Mouse (Mus musculus) natural killer cell, adult 2 months (primary cell): ENCODE data around the gene Uri1.

Source experiments
- DNase-seq, 2 experiments: peaks; one replicate each; pipeline ENCODE4 v3.0.0; 2022; ENCODE audit warnings: low spot score in 2 of 2

The Uri1 gene

GRCm38 (mm10) chr7:38015356-38015755 lies 8.0 kb downstream of the Uri1 start:
- DNase-seq: no peak

DNA sequence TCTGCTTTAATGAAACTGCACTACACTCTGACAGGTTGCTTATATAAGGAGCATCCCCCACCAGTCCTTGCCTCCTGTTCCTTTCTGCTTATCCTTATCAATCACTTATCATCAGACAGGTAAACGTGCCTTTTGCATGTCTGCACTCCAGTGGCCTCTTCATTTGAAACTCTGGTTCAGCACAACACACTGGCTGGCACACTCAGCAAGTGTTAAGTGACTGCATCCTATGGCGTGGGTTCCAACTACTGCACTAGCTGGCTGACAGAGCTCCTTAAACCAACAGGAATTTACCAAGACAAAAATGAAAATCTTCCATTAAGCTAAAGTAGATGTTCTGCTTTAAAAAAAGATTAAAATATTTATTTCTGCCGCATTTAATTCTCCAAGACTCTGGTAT lies 9.4 kb downstream of the Uri1 start:
- DNase-seq: no peak

DNA sequence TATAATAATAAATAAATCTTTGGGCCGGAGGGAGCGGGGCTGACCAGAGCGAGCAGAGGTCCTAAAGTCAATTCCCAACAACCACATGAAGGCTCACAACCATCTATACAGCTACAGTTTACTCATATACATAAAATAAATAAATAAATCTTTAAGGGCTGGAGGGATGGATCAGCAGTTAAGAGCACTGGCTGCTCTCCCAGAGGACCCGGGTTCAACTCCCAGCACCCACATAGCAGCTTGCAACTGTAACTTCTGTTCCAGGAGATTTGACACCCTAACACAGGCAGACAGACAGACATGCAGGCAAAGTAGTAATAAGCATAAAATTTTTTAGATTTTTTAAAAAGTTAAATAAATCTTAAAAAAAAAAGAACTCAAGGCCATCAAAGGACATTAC lies 10.5 kb downstream of the Uri1 start:
- no peak for DNase-seq

- no peak for DNase-seq
These were observed 15.0 kb downstream of the Uri1 start for GRCm38 (mm10) chr7:38008359-38008758.

- no peak for DNase-seq
These were observed 20.9 kb downstream of the Uri1 start for GRCm38 (mm10) chr7:38002451-38002850.

DNA sequence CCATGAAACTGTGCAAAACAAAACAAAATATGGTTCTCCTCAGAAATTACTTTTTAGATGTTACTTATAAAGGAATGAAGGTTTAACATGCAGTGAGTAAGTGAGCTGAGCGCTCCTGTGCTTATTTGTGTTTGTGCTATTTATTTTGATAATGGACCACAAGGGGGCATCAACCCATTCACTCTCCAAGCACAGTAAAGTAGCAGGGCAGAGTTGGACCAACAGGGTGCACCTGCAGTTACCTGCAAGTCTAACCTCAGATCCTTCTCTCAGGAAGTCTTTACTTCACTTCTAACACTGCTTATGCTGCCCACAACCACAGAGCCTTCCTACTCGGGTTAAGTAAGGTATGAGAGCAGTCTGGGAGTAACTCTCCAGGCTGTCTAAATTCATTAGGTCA lies 23.7 kb downstream of the Uri1 start:
- peak in 1 of 2 experiments; percentile 8 for DNase-seq

DNA sequence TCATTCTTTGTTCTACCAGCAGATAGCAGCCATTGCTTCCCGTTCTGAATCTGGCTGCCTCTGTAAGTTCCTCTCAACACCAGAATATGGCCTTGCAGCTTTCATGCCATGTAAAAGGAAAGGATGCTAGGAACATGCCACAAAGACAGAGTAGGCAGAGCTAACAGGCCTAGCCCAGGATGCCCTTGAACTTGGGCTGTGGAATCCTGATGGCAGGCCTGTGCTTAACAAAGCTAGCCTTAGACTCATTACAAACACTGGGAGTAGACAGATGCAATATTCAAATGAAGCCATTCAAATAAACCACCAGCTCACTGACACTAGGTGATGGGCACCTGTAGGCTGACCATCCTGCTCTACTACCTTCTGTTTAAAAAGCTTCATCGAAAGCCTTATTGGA lies 30.5 kb downstream of the Uri1 start:
- no peak for DNase-seq

DNA sequence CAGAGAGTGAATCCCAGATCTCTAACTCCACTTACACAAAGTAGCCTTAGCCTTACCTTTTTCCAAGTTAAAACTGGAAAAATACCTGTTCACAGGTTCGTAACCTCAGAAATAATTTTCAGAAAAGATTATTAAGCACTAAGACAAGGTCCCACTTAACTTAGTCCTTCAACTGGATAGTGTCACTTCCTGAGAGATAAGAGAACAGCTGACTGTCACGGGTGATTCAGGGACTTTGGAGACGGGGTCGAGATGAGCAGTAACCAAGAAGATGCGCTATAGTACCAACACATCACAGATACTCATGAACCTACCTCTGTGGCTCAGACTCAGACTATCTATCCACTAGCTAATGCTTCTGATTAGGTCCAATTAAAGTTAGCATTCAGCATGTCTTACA lies 38.5 kb downstream of the Uri1 start:
- no peak for DNase-seq

DNA sequence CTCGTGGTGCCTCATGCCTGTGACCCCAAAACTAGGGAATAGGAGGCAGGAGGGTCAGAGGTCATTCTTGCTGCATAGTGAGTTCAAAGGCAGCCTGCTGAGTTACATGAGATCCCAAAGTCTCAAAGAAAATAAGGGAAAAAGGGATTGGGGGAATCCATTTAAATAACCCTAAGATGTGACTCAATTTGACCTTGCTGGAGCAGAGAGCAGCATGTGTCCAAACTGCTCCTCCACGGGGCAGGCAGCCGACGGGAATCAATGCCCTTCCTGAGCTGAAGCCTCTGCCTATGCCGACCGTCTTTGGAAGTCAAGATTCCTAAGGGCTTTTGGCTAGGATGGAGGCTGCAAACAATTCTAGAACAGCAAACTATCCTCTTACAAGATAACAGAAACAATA lies 39.9 kb downstream of the Uri1 start:
- no peak for DNase-seq

GRCm38 (mm10) chr7:37979729-37980128 lies 43.6 kb downstream of the Uri1 start:
- no peak for DNase-seq

DNA sequence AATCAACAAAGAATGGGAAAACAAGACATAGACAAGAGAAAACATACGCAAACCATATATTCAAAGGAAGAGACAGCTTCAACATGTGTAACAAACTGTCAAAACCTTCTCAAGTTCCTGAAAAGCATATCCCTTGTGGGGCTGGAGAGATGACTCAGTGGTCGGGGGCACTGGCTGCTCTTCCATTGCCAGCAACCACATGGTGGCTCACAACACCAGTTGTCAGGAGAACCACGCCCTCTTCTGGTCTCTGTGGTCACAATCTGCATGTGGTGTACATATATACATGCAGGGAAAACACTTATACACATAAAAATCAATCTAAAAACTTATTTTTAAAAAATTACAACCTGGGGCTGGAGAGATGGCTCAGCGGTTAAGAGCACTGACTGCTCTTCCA lies 44.9 kb downstream of the Uri1 start:
- no peak for DNase-seq

- DNase-seq: no peak
These were observed 45.7 kb downstream of the Uri1 start for GRCm38 (mm10) chr7:37977676-37978075.

- DNase-seq: no peak
These were observed 50.3 kb downstream of the Uri1 start for GRCm38 (mm10) chr7:37972999-37973555.

GRCm38 (mm10) chr7:37972571-37972970 lies 50.8 kb downstream of the Uri1 start:
- DNase-seq: no peak

GRCm38 (mm10) chr7:37962326-37962725 lies 61.0 kb downstream of the Uri1 start:
- no peak for DNase-seq

GRCm38 (mm10) chr7:37961247-37961646 lies 62.1 kb downstream of the Uri1 start:
- DNase-seq: no peak

GRCm38 (mm10) chr7:37951841-37952240 lies 71.5 kb downstream of the Uri1 start:
- DNase-seq: no peak

- no peak for DNase-seq
These were observed 86.9 kb downstream of the Uri1 start for GRCm38 (mm10) chr7:37936459-37936858.

DNA sequence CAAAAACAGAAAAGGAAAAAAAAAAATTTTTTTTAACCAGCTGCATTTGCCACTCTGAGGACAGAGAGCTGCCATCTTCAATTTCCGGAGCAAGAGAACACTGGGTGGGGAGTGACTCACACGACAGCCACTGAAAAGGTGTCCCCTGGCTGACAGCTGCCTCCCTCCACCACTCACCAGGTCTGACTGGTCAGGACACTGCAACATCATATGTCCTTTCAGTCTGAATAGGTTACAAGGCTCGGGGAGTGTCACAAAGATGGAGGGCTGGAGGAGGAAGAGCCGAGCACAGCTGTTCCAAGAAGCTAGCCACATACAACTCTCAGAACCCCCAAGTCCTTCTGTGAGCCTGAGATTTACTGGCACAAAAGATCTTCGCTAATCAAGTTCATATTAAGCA lies 87.6 kb downstream of the Uri1 start:
- no peak for DNase-seq

DNA sequence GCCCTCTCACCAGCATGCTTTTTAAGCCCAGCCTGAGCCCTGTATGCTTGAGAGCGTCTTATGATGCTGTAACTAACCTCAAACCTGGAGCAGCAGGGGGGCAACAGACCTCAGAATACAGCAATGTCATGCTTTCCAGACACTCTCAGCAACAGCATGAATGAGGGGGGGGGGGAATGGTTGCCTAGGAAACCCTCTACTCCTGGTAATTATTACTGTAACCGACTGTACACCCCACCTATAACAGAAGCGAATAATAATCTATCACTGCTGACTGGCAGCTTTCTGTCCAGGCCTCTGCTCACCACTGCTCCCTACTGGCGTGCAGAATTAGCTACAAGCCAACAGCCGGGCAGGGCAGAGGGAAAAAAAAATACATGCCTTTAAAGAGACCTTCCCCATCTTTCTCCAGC lies 88.6 kb downstream of the Uri1 start:
- DNase-seq: no peak

DNA sequence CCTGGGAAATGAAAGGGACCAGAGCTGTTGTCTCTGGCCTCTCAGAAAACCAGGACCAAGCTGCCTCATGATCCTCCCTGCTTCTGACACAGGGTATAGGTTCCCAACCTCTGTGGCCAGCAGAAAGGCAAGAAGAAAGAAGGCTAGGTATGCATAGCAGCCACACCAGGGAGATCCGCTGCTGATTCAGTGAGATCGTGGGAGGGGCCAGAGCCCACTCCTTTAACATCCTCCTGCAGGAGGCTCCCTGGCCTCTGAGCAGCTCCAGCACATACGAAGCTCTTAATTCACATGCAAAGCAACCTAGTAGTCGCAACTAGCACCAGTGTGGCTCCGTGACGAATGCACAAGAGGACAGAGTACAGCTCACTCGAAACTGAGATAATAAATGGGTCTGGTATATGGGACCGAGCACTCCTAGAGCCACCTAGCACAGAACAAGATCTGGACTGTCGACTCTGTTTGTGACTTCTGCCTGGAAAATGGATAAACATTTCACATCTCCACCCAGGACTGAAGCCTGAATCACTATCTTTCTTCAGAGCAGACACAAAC lies 89.5 kb downstream of the Uri1 start:
- no peak for DNase-seq

DNA sequence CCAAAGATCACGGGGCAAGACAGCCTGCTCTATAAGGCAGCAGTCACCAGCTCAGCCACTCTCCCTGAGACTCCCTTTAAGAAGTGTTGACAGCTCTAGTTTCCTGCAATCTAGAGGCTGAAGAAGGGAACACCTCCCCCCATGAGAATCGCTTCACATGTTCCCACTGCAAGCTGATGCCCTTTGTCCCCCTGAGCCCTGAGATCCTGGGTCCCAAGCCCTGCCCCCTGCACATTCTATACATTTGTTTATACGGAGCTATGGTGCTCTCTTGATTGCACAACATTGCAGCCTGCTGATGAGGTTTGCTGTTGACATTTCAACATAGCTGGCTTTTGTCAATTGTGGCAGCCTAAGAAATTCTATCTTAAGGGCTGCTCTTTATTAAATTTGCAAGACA lies 91.7 kb downstream of the Uri1 start:
- DNase-seq: no peak

GRCm38 (mm10) chr7:37929738-37930137 lies 93.6 kb downstream of the Uri1 start:
- DNase-seq: no peak

- DNase-seq: no peak
These were observed 100.4 kb downstream of the Uri1 start for GRCm38 (mm10) chr7:37922999-37923398.
